Mouse (Mus musculus) heart, adult 2 months (tissue): ENCODE measurements around the gene Clec11a.

Experiments used
- CTCF ChIP-seq: fragments of 200-600 bp; IDR thresholded peaks from 2 replicates; pipeline ENCODE4 v1.8.1; 2022; ENCODE audit warnings: antibody characterized with exemption, mild to moderate bottlenecking, moderate library complexity
- EP300 ChIP-seq: fragments of 200-500 bp; IDR thresholded peaks from 2 replicates; pipeline ENCODE4 v1.6.1; 2011; ENCODE audit warnings: low read depth, low read length, control low read depth; ENCODE audit not compliant: insufficient read depth
- POLR2A ChIP-seq: fragments of 200-500 bp; IDR thresholded peaks from 2 replicates; pipeline ENCODE4 v1.6.1; 2011; ENCODE audit warnings: mild to moderate bottlenecking, low read depth, low read length, control low read depth; ENCODE audit not compliant: insufficient read depth

GRCm38 (mm10) chr7:44355411-44355810 lies 48.7 kb upstream of the Clec11a start:
- TF ChIP-seq POLR2A (no peak), EP300 (no peak), CTCF (no peak)
